6 mouse cellular contexts compared by ENCODE assay signal in the genomic region with DNA sequence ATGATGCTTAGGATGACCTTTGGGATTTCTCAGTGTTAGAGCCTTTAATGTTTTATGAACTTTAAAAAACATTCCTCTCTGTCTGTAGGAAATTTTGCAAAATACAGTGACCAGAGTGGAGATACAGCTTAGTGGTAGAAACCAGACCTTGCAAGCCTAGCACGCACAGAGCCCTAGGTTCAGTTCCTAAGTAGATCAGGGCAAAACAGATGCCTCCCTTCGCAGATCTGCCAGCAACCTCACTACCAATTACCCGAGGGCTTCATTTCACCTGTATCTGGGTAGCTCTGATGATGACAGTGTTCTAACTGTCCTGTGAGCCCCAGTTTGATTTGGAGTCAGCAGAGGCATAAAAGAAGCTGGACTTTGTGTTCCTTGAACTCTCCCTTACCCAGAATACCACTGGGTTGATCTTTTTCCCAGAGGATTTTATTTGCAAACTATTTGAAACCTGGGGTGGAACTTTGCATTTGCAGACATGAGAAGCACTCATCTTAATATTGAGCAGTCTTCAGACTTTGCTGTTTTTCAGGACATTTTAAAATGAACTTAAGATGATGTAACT.
"Had no signal": no experiment of that assay in that cellular context is flagged by ENCODE, and none has a peak within 500 bp of the region (broad histone marks: within the 10 kb centered on the region; RNA-seq: fewer than 3 reads in every experiment).

No protein-coding gene starts in this region.

- DNase-seq: lung, adult 18-20 months; thymus, postnatal 14 days had no signal

- H3K36me3 ChIP-seq: limb, embryonic 15.5 days; midbrain, embryonic 12.5 days had no signal

- H3K4me2 ChIP-seq: limb, embryonic 15.5 days; midbrain, embryonic 12.5 days had no signal

- H3K4me3 ChIP-seq: limb, embryonic 15.5 days; midbrain, embryonic 12.5 days had no signal

- H3K9ac ChIP-seq: limb, embryonic 15.5 days; liver, embryonic 14.5 days; midbrain, embryonic 12.5 days had no signal

- H3K9me3 ChIP-seq: limb, embryonic 15.5 days; midbrain, embryonic 12.5 days had no signal

- H3K27me3 ChIP-seq: limb, embryonic 15.5 days; midbrain, embryonic 12.5 days had no signal

- H3K27ac ChIP-seq: limb, embryonic 15.5 days; liver, embryonic 14.5 days; midbrain, embryonic 12.5 days; stomach, postnatal 0 days had no signal
